Mouse (Mus musculus) left cerebral cortex, postnatal 25 days (tissue): ENCODE results near the gene Cebpa. TPM values are rescaled to one million over a fixed set of nuclear protein-coding genes. Genes with fewer than 3 reads are reported as not detected.
A peak's percentile ranks its signal among the peaks of the same experiment; 100 is the strongest.

Experiments used
- DNase-seq, 2 experiments: peaks; one replicate each; pipeline ENCODE4 v3.0.0; 2022; ENCODE audit warnings: low spot score in 2 of 2, mixed read lengths in 1 of 2
- intact Hi-C: fragments of 180-260 bp; cut with DNase I; formaldehyde crosslinking; loops from one replicate; pipeline ENCODE4 v1.15.1; 2025
- total RNA-seq, 2 experiments: library from RNA; stranded (reverse); gene quantifications; 2 replicates each; pipeline ENCODE4 v1.2.3; 2021

The Cebpa gene
- total RNA-seq, 2 experiments from 2014 or later: 8.7 to 10.1 TPM

- DNase-seq: peak; percentile 61 to 77
- intact Hi-C loops: loop anchor here (1.0 to 2.0 kb wide), 2 partner anchors 63 to 92 kb away; no protein-coding TSS in a partner anchor
Observed at GRCm38 (mm10) chr7:35118099-35118781, 853 bp upstream of the Cebpa start.

GRCm38 (mm10) chr7:35119506-35120145 lies 533 bp downstream of the Cebpa start:
- DNase-seq: peak in 1 of 2 experiments; percentile 31
- intact Hi-C loops: loop anchor here (1.0 to 2.0 kb wide), 2 partner anchors 50 to 65 kb away; no protein-coding TSS in a partner anchor

- intact Hi-C loops: no loop called here
- peak in 1 of 2 experiments; percentile 30 for DNase-seq
Observed at GRCm38 (mm10) chr7:35120146-35120691, 1.1 kb downstream of the Cebpa start.

GRCm38 (mm10) chr7:35121150-35121549 lies 2.1 kb downstream of the Cebpa start:
- intact Hi-C loops: no loop called here
- no peak for DNase-seq

- no peak for DNase-seq
- intact Hi-C loops: no loop called here
Observed at GRCm38 (mm10) chr7:35122401-35123320, 3.6 kb downstream of the Cebpa start.

GRCm38 (mm10) chr7:35123431-35123953 lies 4.4 kb downstream of the Cebpa start:
- DNase-seq: no peak
- intact Hi-C loops: no loop called here

GRCm38 (mm10) chr7:35124216-35124615 lies 5.1 kb downstream of the Cebpa start:
- no peak for DNase-seq
- intact Hi-C loops: no loop called here

GRCm38 (mm10) chr7:35124745-35125144 lies 5.7 kb downstream of the Cebpa start:
- DNase-seq: no peak
- intact Hi-C loops: no loop called here

- intact Hi-C loops: loop anchor here (2.0 kb wide), 1 partner anchor 41 kb away; no protein-coding TSS in a partner anchor
- no peak for DNase-seq
Observed at GRCm38 (mm10) chr7:35125971-35126370, 6.9 kb downstream of the Cebpa start.

GRCm38 (mm10) chr7:35127001-35127400 lies 7.9 kb downstream of the Cebpa start:
- DNase-seq: peak; percentile 22 to 44
- intact Hi-C loops: loop anchor here (2.0 kb wide), 1 partner anchor 40 kb away; no protein-coding TSS in a partner anchor

- no peak for DNase-seq
- intact Hi-C loops: loop anchor here (2.0 kb wide), 1 partner anchor 39 kb away; no protein-coding TSS in a partner anchor
Observed at GRCm38 (mm10) chr7:35127721-35128120, 8.6 kb downstream of the Cebpa start.

GRCm38 (mm10) chr7:35128677-35129567 lies 9.8 kb downstream of the Cebpa start:
- intact Hi-C loops: no loop called here
- no peak for DNase-seq

GRCm38 (mm10) chr7:35130059-35130738 lies 11.1 kb downstream of the Cebpa start:
- intact Hi-C loops: no loop called here
- DNase-seq: no peak

- intact Hi-C loops: no loop called here
- DNase-seq: no peak
Observed at GRCm38 (mm10) chr7:35130888-35131287, 11.8 kb downstream of the Cebpa start.

- intact Hi-C loops: no loop called here
- DNase-seq: no peak
Observed at GRCm38 (mm10) chr7:35131601-35132000, 12.5 kb downstream of the Cebpa start.

GRCm38 (mm10) chr7:35134621-35135020 lies 15.5 kb downstream of the Cebpa start:
- DNase-seq: no peak
- intact Hi-C loops: no loop called here

GRCm38 (mm10) chr7:35137524-35137923 lies 18.4 kb downstream of the Cebpa start:
- intact Hi-C loops: no loop called here
- DNase-seq: no peak

- intact Hi-C loops: no loop called here
- no peak for DNase-seq
Observed at GRCm38 (mm10) chr7:35138481-35138880, 19.4 kb downstream of the Cebpa start.
